Mouse (Mus musculus): ENCODE measurements around the gene Zdhhc7.

GRCm38 (mm10) chr8:120111382-120111781, 10.1 kb upstream of the Zdhhc7 start:
- no peak for TF ChIP-seq MAX (IDR thresholded peaks at IDR 0.05; ENCODE audit: low read length)
- no peak for TF ChIP-seq MYC (IDR thresholded peaks at IDR 0.05; ENCODE audit: low read depth, low read length)
- TF ChIP-seq HCFC1 (IDR thresholded peaks at IDR 0.05; ENCODE audit: low read depth, low read length) = no peak
- no peak for TF ChIP-seq CTCF (conservative IDR thresholded peaks at IDR 0.05 in 1 of 2, IDR thresholded peaks at IDR 0.05 in 1 of 2; ENCODE audit: low read depth in 2 of 2, low read length in 2 of 2)
- TF ChIP-seq EP300 (IDR thresholded peaks at IDR 0.05; ENCODE audit: low read length) = no peak
- no peak for TF ChIP-seq NRF1 (IDR thresholded peaks at IDR 0.05; ENCODE audit: low read depth, low read length)
- TF ChIP-seq GABPA (IDR thresholded peaks at IDR 0.05; ENCODE audit: insufficient replicate concordance, low read depth, low read length) = no peak
- TF ChIP-seq SIN3A (IDR thresholded peaks at IDR 0.05; ENCODE audit: low read length) = no peak
- TF ChIP-seq NELFE (IDR thresholded peaks at IDR 0.05; ENCODE audit: low read depth, low read length) = no peak
- TF ChIP-seq MAFK (IDR thresholded peaks at IDR 0.05; ENCODE audit: insufficient replicate concordance, low read length) = no peak

Measured in CH12.LX (cell line).